Mouse (Mus musculus) thymus, adult 2 months (tissue): ENCODE measurements at regions not wholly inside any gene's neighbourhood (a gene's known extent, or its start where the extent isn't known, plus 50 kb on each side); places are given as distances from the start of the nearest gene placed in this dataset.

Experiments
- DNase-seq: peaks from one replicate; pipeline ENCODE4 v3.0.0; 2021
- H3K27ac ChIP-seq: fragments of 200-500 bp; 2 replicates; pipeline ENCODE4 v1.5.1; 2012; ENCODE audit warnings: low read length, control low read depth; ENCODE audit not compliant: control insufficient read depth, insufficient read depth
- H3K27me3 ChIP-seq: fragments of 200-500 bp; 2 replicates; pipeline ENCODE4 v1.6.1; 2012; ENCODE audit warnings: mild to moderate bottlenecking, low read length, moderate library complexity, mixed read lengths; ENCODE audit not compliant: control insufficient read depth, insufficient read depth
- H3K36me3 ChIP-seq: fragments of 200-500 bp; 2 replicates; pipeline ENCODE4 v1.6.1; 2012; ENCODE audit warnings: mild to moderate bottlenecking, low read length, moderate library complexity; ENCODE audit not compliant: control insufficient read depth, insufficient read depth
- H3K4me1 ChIP-seq: fragments of 200-500 bp; replicated peaks from 2 replicates; pipeline ENCODE4 v1.6.1; 2012; ENCODE audit warnings: low read length; ENCODE audit not compliant: control insufficient read depth, insufficient read depth
- H3K4me3 ChIP-seq: fragments of 200-500 bp; 2 replicates; pipeline ENCODE4 v1.5.1; 2012; ENCODE audit warnings: mild to moderate bottlenecking, low read length, control low read depth, moderate library complexity; ENCODE audit not compliant: control insufficient read depth, insufficient read depth
- CTCF ChIP-seq: fragments of 200-500 bp; IDR thresholded peaks from 2 replicates; pipeline ENCODE4 v1.5.1; 2012; ENCODE audit warnings: mild to moderate bottlenecking, control low read depth, low read length, moderate library complexity, borderline replicate concordance; ENCODE audit not compliant: control insufficient read depth, poor library complexity, insufficient read depth; ENCODE audit errors: extremely low read depth
- POLR2A ChIP-seq: fragments of 200-500 bp; IDR thresholded peaks from 2 replicates; pipeline ENCODE4 v1.6.1; 2012; ENCODE audit warnings: mild to moderate bottlenecking, low read length, control low read depth, moderate library complexity; ENCODE audit not compliant: control insufficient read depth, poor library complexity, insufficient read depth; ENCODE audit errors: extremely low read depth
- WGBS: fragments of 180-500 bp; shearing (Covaris S2); methylation state at CpG from one replicate; pipeline ENCODE4 v1.1.7; 2018; 5-methylcytosine and 5-hydroxymethylcytosine counted together

DNA sequence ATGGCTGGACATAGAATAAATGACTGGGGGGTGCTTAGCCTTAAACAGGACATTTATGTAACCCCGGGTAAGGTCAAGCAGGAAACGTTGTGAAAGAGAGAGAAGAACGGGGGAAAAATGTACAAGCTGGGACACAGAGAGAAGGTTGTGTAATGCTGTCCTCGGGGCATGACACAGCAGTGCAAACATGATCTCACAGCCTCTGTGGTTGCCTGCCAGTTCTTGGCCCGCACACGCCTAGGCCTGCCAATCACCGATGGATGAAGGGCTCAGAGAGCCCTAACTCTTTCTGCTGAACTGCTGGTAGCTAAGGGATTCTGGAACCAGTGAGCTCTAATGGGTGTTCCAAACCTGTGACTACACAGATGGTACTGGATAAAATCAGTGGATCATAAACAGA is 96.5 kb upstream of the Btg3 start:
- Histone ChIP-seq H3K4me1 (no peaks in the 10 kb centered on the region), H3K4me3 (no peak overlapping the region), H3K27ac (no peak overlapping the region), H3K36me3 (no peaks in the 10 kb centered on the region), H3K27me3 (no peaks in the 10 kb centered on the region)
- WGBS, result 45% methylated on average over 7 of the region's 7 CpGs
- no peak for DNase-seq
- TF ChIP-seq POLR2A (no peak), CTCF (no peak)

DNA sequence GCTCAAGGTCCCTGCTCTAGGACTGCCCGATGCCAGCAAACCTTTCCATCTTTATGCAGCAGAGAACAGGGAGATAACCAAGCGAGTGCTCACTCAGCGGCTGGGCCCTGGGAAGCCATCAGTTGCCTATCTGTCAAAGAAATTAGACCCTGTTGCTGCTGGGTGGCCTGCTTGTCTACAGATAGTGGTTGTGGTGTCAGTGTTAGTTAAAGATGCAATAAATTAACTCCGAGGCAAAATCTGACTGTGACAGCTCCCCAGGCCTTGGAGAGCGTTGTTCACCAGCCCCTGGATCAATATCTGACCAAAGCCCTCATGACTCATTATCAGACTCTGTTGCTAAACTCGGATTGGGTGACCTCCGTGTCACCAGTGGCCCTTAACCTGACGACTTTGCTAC is 83.0 kb upstream of the Btg3 start:
- no peak for TF ChIP-seq POLR2A
- no peak for TF ChIP-seq CTCF
- Histone ChIP-seq H3K27ac (no peak overlapping the region), H3K4me3 (no peak overlapping the region), H3K27me3 (no peaks in the 10 kb centered on the region), H3K4me1 (no peaks in the 10 kb centered on the region), H3K36me3 (no peaks in the 10 kb centered on the region)
- WGBS, result 91% methylated on average over 8 of the region's 8 CpGs
- no peak for DNase-seq

DNA sequence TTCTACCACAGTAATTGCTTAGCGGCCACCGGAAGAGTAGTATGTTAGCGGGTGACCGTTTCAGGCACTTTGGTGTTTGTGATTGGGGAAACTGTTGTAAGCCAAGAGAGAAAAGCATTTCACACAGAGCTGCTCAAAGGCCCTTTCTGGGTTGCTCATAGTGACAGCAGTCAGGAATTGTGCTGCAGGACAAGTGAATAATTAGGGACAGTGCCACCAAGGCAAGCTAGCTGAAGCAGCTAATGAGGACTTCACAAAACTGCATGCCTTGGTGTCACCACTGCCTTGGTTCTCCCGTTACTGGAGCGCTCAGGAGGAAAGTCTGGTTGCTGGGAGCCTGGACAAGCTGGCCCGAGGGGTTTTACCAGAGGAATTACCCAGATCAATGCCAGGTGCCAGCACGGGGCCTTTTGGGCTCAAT is 80.7 kb upstream of the Btg3 start:
- WGBS, result 96% methylated on average over 8 of the region's 8 CpGs
- Histone ChIP-seq H3K4me3 (no peak overlapping the region), H3K4me1 (no peaks in the 10 kb centered on the region), H3K36me3 (no peaks in the 10 kb centered on the region), H3K27ac (no peak overlapping the region), H3K27me3 (no peaks in the 10 kb centered on the region)
- no peak for TF ChIP-seq POLR2A
- no peak for TF ChIP-seq CTCF
- no peak for DNase-seq

DNA sequence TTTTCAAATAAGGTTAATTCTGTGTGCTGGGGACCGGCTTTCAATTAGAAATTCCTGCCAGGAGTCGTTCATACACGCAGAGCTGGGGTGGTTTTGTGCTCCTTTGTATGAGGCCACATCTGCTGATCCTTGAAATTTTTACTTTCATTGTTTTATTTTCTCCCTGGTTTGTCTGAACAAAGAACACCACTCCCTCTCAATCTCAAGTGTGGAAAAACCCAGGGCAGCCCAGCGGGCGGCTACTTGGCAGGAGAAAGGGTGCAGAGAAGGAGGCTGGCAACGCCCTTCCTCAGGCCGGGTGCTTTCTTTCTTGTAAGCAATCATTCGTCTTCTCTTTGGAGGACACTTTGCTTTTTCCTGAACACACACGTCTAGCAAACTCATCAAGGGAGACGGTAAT is 79.4 kb upstream of the Btg3 start:
- no peaks in the 10 kb centered on the region for H3K4me1 ChIP-seq
- TF ChIP-seq CTCF (no peak), POLR2A (no peak)
- 92% methylated on average over 10 of the region's 10 CpGs for WGBS
- no peak for DNase-seq
- no peak overlapping the region for H3K27ac ChIP-seq
- no peak overlapping the region for H3K4me3 ChIP-seq
- no peaks in the 10 kb centered on the region for H3K27me3 ChIP-seq
- no peaks in the 10 kb centered on the region for H3K36me3 ChIP-seq

DNA sequence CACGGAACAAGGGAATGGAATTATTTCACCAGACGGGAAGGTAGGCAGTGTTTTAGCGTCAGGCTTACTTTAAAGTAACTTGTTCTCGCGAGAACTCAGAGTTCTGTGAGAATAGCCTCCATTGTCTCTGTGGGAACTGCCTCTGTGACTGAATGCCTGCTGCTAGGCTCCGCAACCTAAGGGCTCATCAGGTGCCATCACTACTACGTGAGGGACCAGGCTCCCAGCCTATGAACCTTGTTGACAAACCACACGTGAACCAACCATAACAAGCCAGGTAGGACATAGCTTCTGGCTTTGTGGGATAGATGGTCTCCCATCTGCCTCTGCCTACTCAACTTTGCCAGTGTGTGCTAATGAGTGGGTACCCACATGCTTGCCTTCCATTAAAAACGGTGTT is 77.5 kb upstream of the Btg3 start:
- H3K27me3 ChIP-seq, result no peaks in the 10 kb centered on the region
- no peaks in the 10 kb centered on the region for H3K36me3 ChIP-seq
- 98% methylated on average over 9 of the region's 9 CpGs for WGBS
- H3K4me1 ChIP-seq, result no peaks in the 10 kb centered on the region
- no peak overlapping the region for H3K27ac ChIP-seq
- no peak for TF ChIP-seq POLR2A
- TF ChIP-seq CTCF, result no peak
- H3K4me3 ChIP-seq, result no peak overlapping the region
- no peak for DNase-seq

DNA sequence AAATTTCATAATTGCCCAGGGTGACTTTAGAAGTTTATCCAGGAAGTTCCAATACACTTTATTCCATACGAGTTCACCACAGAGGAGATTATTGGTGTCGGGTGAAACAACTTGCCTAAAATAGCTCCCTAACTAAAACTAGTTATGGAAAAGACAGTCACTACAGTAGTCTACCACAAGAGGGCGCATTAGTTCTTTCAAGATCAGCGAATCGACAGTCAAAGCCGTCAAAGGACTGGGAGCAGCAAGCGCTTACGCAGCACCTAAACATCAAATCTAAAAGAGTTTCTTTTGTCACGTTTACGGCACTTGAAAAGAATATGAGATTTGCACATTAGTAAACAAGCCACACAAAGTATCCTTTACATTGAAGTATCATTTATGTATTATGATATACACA is 75.3 kb upstream of the Btg3 start:
- Histone ChIP-seq H3K4me1 (no peaks in the 10 kb centered on the region), H3K27me3 (no peaks in the 10 kb centered on the region), H3K4me3 (no peak overlapping the region), H3K27ac (no peak overlapping the region), H3K36me3 (no peaks in the 10 kb centered on the region)
- peak; percentile 52 for DNase-seq
- 4% methylated on average over 10 of the region's 10 CpGs for WGBS
- TF ChIP-seq POLR2A, result no peak

DNA sequence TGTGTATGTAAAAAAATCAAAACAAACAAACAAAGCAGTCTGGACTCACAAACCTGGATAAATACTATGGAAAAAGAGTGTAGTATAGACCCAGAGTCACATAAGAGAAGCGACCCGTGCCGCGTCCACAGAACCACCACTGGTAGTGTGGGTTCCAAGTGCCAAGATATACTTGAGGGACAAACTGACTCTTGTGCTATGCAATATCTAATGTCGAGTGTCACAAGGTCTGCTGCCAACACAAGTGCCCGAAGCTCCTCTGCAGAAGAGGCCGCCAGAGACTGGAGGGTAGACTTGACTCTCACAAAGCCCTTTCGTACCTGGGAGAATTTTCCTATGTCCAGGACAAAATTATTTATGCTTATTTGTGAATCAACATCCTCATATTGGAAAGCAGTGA is 74.8 kb upstream of the Btg3 start:
- no peak for DNase-seq
- 84% methylated on average over 8 of the region's 8 CpGs for WGBS
- no peaks in the 10 kb centered on the region for H3K4me1 ChIP-seq
- H3K36me3 ChIP-seq, result no peaks in the 10 kb centered on the region
- no peak overlapping the region for H3K27ac ChIP-seq
- no peaks in the 10 kb centered on the region for H3K27me3 ChIP-seq
- no peak overlapping the region for H3K4me3 ChIP-seq
- no peak for TF ChIP-seq POLR2A
- TF ChIP-seq CTCF, result no peak

DNA sequence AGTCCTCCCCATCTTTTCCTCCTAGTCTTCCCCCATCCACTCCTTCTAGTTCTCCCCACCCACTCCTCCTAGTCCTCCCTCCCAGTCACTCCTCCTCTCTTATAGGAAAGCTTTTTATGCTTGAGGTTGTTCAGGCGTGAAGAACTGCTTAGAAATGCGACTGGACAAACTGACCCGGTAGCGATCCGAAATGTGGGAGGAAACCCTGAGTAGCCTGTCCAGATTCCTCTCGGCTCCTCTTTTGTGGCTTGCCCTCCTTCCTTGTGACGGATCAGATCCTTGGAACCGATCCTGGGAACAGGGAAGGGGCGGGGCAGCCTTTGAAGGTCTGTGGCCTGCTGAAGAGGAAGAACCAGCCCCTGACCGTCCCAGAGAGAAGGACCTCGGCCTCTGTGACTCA is 74.3 kb upstream of the Btg3 start:
- H3K36me3 ChIP-seq, result no peaks in the 10 kb centered on the region
- H3K27ac ChIP-seq, result no peak overlapping the region
- WGBS, result 76% methylated on average over 11 of the region's 11 CpGs
- no peaks in the 10 kb centered on the region for H3K27me3 ChIP-seq
- no peak for DNase-seq
- no peaks in the 10 kb centered on the region for H3K4me1 ChIP-seq
- H3K4me3 ChIP-seq, result no peak overlapping the region
- TF ChIP-seq CTCF (no peak), POLR2A (no peak)
